Mouse (Mus musculus): Measurements from ENCODE around the gene Ltbp2.

The Ltbp2 gene

DNA sequence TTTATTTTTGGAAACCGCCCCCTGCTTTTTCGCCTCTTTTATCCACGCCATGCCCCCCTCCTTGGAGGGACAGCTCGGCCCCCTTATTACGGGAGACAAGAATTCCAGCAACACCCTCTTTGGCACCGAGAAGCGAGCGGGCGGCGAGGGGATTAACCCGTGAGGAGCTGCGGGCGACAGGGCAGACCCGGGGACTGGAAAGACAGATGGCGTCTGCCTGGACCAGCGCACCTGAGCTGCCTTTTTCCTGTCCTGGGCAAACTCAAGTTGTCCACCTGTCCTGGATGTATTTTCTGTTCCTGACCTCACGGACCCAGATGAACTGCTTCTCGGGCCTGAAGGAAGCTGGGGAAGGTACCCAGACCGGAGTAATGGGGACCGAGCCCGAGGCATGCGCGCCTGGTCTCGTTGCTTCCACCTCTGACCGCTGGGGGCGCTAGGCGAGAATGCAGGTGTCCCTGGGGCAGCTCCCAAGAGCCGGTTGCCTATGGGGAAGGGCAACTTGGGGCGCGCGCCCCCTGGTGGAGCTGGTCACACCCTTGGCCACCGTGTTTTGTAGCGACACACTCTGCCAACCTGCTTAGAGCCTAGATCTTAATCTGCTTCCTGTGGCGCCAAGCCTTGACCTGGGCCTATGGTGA lies at the start of gene Ltbp2:
Ltbp2 (minus strand) TSS at position 52 of the 641 bp plus-strand sequence.
- in situ Hi-C loops (cut with MboI; ENCODE audit: low pct_unique_long_range_greater_than_20kb in 1 of 2, low sequenced_read_pairs in 2 of 2, unreplicated experiment in 1 of 2) = no loop called here

DNA sequence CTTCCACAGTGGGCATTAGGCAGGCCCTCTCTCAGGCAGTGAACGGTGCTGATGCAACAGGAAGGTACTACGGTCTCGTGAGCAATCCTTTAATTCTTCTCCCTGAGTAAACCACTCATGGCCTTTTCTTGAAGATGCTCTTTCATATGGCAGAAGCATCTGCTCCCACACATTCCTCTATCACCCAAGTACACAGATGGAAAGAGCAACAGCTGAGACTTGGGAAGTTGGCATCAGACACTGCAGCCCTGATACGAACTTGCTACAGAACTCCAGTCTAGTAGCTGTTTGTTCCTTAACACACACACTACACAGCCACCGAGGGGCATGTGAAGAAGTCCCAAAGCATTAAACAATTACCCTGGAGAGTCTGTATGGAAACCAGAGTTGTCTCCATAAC lies 48.0 kb upstream of the Ltbp2 start:
- in situ Hi-C loops (cut with MboI; ENCODE audit: low pct_unique_long_range_greater_than_20kb in 1 of 2, low sequenced_read_pairs in 2 of 2, unreplicated experiment in 1 of 2) = no loop called here

DNA sequence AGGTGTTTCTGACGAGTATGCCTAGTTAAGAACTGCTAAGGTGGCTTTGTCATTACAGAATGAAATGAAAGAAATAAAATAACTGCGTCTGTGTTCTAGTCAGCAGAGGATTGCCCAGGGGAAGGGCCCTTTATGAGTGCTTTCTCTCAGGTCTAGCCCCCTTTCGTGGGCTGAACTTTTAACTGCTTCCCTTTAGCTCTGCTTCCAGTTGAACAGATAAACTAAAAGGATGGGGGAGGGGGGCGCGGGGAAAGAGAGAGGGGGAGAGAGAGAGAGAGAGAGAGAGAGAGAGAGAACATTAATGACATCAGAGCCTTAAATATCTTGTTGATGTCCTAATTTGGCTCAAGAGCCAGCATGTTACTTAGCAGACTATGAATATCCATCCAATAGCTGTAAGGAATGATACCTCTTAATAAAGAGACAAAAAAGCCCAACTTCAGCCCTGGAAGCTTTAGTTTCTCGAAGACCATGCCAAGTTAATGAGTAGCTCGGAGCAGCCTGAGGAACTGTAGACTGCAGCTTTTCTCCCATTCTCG lies 45.6 kb upstream of the Ltbp2 start:
- in situ Hi-C loops (cut with MboI; ENCODE audit: low pct_unique_long_range_greater_than_20kb in 1 of 2, low sequenced_read_pairs in 2 of 2, unreplicated experiment in 1 of 2) = no loop called here

DNA sequence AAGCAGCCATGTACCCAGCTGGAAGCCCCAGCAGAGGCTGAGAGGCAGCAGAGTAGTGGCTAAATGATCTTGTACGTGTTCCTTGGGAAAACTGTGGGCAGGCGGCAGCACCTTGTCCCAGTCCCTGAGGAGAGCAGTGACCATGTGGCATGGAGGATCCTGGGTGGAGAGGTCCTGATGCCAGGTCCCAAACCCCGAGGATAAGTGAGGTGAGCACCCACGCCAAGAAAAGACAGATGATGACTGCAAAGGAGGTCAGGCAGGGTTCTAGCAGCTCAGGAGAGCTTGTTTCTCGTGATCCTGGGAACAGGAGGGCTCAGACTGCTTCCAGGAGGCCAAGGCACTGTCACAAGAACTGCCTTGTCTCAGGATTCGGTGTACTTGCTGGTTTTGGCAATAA lies 42.5 kb upstream of the Ltbp2 start:
- in situ Hi-C loops (cut with MboI; ENCODE audit: low pct_unique_long_range_greater_than_20kb in 1 of 2, low sequenced_read_pairs in 2 of 2, unreplicated experiment in 1 of 2) = no loop called here

DNA sequence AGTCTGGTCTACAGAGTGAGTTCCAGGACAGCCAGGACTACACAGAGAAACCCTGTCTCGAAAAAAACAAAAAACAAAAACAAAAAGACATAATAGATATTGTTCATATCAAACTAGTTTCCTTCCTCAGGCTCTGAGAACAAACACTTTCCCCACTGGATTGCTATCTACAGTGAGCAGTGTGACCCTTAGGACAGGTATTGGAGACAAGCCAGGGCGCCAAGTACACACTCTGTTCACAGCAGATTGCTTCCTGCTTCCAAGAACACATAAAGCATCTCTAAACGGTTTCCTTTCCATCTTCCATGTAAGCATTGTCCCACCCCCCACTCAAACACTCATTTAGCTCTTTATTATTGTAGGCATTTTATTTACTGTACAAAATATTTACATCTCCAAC lies 41.5 kb upstream of the Ltbp2 start:
- in situ Hi-C loops (cut with MboI; ENCODE audit: low pct_unique_long_range_greater_than_20kb in 1 of 2, low sequenced_read_pairs in 2 of 2, unreplicated experiment in 1 of 2) = no loop called here

DNA sequence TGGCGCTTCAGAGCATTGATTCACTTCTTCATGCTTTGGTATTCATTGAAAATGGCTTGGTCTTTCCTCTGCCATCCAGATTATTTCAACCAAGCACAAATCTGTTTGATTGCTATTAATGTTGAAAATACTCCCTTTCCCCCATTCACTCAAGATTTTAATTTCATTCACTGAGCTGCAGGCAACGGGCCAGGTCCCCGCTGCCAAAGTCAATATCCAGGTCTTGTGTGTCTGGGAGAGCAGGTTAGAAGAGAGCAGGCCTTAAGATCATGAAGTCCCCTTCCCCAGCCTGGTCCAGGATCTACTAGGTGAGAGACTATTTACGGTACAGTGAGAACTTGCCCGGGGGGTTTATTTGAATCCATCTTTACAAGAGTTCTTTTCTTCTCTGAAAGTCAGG lies 38.6 kb upstream of the Ltbp2 start:
- in situ Hi-C loops (cut with MboI; ENCODE audit: low pct_unique_long_range_greater_than_20kb in 1 of 2, low sequenced_read_pairs in 2 of 2, unreplicated experiment in 1 of 2) = no loop called here

DNA sequence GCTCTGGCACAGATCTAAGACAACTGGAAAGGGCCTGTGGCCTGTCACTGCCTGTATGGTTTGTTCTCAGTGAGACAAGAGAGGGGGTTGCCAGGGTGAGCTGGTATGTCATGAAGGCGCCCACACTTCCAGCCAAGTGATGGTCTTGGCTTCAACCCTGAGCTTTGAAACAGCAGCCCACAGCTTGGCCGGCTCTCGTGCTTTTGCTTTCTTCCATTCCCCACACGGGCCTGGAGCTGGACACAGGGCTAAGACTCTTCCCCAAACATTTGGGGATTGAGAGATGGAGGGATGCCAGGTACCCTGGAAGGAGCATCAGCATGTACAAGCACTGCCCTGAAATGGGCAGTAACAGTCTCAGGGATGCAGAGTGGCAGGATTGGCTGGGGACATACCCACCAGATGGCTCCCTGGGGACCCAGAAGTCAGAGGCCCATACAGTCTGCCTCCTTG lies 36.3 kb upstream of the Ltbp2 start:
- in situ Hi-C loops (cut with MboI; ENCODE audit: low pct_unique_long_range_greater_than_20kb in 1 of 2, low sequenced_read_pairs in 2 of 2, unreplicated experiment in 1 of 2) = no loop called here

DNA sequence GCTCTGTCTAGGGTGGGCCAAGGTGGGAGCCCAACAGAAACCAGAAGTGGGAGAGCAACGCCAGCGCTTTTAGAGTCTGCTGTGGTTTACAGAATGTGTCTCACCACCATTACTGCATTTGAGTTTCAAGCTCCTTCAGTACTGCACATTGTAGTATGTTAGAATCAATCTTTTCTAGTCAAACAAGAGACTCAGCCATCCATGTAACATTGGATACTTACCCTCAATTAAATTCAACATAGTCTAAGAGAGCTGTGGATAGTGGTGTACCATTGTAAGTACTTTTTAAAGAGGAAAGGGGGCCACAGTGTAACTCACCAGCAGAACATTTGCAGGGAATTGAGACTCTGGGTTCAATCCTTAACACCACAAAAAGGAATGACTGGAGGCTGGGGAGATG lies 35.3 kb upstream of the Ltbp2 start:
- in situ Hi-C loops (cut with MboI; ENCODE audit: low pct_unique_long_range_greater_than_20kb in 1 of 2, low sequenced_read_pairs in 2 of 2, unreplicated experiment in 1 of 2) = no loop called here

DNA sequence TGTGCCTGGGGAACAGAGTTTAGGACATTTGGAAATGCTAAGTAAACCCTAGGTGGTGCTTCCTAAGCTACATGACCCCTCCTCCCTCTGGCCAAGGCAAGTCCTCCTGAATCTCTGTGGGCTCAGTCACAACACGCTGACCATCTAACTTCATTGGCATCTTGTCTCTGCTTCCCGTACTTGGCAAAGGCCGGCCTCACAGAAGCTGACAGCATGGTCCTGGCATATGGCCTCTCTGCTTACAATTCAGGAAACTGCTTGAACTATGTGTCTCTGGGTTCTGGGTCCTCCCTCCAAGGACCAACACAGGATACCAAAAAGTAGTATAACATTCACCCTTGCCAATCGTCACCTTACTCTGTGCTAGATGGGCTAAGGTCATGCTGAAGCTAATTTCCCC lies 33.7 kb upstream of the Ltbp2 start:
- in situ Hi-C loops (cut with MboI; ENCODE audit: low pct_unique_long_range_greater_than_20kb in 1 of 2, low sequenced_read_pairs in 2 of 2, unreplicated experiment in 1 of 2) = no loop called here

DNA sequence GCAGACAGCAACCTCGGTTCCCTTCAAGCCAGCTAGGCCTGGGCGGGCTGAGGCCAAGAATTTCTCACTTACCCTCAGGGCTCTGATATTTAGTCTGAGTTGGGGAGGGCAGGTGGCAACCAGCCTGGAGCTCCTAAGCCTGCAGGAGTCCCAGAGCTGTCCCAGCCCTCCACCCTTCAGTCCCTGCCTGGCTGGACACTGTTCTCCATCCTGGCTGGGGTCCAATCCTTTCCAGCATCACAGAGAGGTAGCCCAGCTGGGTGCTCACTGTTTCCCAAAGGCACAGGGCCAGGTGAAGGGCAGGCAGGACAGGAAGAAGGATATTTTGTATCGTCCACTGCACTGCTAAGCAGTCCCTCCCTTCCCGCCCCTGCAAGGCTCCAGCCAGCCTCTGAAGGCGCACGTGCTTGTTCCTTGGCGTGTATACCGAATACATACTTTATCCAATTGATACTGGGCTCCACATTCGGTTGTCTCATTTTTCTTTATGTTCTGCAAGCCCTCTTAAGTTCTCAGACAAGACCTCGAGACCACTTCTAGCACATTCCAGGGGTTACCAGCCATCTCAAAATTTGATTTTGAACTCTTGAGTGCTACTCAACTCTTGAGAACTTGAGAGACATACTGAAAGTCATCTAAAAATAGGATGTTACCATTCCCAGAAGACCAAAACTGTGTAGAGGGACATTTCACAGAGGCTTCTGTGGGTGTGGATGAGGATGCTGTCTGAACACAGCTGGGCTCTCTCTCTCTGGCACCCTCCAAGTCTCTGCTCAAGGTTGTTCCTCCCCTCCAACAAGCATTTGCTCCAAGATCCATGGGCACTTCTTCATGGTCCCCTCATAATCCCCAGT lies 31.5 kb upstream of the Ltbp2 start:
- in situ Hi-C loops (cut with MboI; ENCODE audit: low pct_unique_long_range_greater_than_20kb in 1 of 2, low sequenced_read_pairs in 2 of 2, unreplicated experiment in 1 of 2) = no loop called here

DNA sequence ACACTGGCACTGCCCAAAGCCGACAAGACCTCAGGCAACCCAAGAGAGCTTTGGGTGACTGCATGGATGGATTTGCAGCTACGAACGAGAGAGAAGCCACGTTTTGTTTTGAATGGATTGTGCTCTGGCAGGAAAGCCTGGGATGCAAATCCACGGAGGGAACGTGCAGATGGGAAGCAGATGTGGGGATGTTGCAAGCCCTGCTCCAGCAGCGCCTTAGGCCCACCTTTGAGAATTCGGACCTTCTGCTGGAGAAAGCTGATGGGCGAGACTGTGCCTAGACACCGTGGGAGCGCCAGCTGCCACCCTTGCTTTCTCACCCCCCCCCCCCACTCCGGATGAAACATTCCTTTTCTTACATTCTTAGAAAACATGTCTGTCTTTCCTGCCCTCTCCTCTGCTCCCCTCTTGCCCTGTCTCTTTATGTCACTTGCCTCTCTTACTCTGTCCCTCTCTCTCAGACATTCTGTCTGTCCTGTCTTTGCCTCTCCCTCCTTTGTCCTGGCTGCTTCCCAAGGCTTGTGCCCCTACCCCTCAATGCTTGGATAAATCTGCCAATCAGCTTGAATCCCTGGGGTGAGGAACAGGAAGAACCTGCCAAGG lies 30.8 kb upstream of the Ltbp2 start:
- in situ Hi-C loops (cut with MboI; ENCODE audit: low pct_unique_long_range_greater_than_20kb in 1 of 2, low sequenced_read_pairs in 2 of 2, unreplicated experiment in 1 of 2) = no loop called here

DNA sequence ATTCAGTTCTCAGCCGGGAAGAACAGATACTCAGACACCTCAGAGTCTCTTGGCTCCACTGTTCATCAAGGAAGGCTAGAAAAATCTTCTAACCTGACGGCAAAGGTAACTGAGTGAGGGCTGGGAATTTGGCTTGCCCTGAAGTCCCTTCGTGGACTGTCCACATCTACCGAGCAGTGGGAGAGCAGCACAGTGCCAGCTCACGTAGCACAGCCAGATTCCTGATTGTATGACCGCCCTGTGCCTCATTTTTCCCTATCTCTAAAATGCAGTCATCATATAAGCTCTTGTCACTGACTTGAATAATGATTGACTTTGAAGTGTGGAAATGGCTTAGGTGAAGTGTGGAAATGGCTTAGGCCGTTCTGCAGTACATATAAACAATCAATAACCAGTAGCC lies 28.1 kb upstream of the Ltbp2 start:
- in situ Hi-C loops (cut with MboI; ENCODE audit: low pct_unique_long_range_greater_than_20kb in 1 of 2, low sequenced_read_pairs in 2 of 2, unreplicated experiment in 1 of 2) = no loop called here

DNA sequence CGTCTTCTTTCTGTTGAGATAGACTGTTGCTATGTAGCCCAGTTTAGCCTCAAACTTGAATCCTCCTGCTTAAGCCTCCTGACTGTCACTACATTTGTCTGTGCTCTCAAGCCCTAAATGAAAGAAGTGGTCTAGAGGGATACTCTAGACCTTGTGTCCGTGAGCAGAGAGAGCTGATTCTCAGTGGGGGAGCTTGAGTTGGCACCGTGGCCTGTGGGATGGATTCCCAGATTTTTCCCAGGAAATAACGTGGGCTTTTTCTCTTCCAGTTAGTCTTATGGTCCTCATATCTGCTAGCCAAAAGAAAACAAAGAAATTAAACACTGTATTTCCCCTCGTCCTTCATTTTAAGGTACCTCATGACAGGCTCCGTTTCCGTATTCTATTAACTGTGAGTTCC lies 24.0 kb upstream of the Ltbp2 start:
- in situ Hi-C loops (cut with MboI; ENCODE audit: low pct_unique_long_range_greater_than_20kb in 1 of 2, low sequenced_read_pairs in 2 of 2, unreplicated experiment in 1 of 2) = no loop called here

DNA sequence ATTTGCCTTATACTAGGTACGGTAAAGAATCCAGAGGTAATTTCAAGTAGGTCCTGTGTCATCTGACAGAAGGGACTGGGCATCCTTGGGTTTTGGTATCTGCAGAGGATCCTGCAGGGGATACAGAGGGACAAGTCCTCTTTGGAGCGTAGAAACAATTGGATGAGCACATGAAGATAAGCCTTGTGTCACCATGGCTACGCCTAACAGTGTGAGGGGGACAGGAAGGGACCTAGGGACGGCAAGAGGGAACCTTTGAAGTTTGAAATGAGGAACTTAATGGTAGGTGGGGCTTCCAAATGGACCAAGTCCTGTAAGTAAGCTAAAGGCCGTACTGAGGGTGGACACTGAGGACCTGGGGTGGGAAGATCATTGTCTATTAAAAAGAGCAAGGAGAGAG lies 21.0 kb upstream of the Ltbp2 start:
- in situ Hi-C loops (cut with MboI; ENCODE audit: low pct_unique_long_range_greater_than_20kb in 1 of 2, low sequenced_read_pairs in 2 of 2, unreplicated experiment in 1 of 2) = no loop called here

DNA sequence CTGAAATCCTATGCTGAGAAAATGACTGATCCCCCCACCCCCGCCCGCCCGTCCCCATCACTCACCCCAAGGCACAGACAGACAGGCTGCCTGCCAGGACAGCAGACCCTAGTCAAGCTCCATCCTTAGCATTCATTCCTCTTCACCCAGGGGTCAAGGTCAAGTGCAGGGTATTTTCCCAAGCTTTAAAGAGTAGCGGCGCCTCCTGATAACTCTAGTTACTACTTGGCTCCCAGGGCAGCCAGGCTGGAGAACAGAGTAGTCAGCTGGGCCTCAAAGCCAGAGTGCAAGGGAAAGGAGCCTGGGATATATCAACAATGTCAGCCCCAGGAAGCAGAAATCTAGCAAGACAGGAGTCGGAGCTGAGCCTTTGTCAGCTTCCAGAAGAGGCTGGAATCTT lies 19.9 kb upstream of the Ltbp2 start:
- in situ Hi-C loops (cut with MboI; ENCODE audit: low pct_unique_long_range_greater_than_20kb in 1 of 2, low sequenced_read_pairs in 2 of 2, unreplicated experiment in 1 of 2) = no loop called here

DNA sequence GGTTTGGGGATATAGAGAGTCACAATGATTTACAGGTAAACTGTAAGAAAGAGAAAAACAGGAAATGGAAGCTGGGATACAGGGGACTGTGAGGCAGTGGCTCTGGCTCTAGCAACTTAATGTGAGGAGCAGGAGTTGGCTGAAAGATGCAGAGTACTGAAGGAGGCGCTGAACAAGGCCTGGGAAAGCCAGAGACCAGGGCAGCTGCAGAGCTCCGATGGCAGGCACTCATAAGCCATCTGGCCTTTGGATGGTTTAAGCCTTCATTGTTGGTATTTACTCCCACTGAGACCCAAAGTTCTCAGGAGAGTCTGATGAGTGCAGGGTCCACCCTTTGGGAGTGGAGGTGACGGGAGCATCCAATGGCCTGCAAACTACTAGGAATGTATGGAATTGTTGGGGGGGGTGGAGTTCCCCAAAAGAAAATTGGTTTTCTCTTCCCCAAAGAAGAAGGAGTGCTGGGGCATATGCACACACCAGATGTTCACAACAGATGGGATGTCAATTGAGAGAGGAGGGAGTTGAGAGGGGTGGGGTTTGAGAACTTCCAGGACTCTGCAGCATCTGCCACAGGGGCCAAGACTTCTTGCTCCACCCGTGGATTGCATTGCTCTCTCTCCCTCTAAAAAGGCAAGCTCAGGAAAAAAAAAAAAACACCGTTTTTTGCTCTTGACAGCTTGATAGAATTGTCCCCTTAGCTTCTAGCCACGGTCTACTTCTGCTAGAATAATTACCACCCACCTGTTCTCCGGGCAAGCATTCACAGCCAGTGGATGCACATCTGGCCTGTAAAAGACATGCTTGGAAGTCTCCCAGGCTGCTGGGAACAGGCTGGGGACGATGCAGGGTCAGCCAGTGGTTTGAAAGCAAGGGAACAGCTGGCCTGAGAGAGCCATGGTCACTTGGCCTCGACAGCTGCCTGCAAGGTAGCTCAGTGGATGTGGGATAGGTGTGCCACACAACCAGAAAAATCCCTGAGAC lies 17.6 kb upstream of the Ltbp2 start:
- in situ Hi-C loops (cut with MboI; ENCODE audit: low pct_unique_long_range_greater_than_20kb in 1 of 2, low sequenced_read_pairs in 2 of 2, unreplicated experiment in 1 of 2) = no loop called here

DNA sequence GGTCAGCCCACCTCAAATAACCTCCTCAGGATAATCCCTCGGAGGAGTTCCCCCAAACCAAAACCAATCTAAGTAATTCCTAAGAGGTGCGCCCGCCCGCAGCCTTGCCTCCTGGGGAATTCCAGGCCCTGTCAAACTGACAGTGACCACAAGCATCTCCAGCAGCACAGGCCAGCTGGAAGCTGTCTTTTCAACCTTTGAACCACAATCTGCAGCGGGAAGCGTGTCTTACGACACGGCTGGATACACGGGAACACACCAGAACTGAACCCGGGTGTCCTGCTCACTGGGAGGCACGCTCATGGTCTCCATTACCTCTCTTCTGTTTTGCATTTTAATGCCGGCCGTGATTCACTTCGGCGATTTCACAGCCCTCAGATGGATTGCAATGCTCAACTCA lies 14.0 kb upstream of the Ltbp2 start:
- in situ Hi-C loops (cut with MboI; ENCODE audit: low pct_unique_long_range_greater_than_20kb in 1 of 2, low sequenced_read_pairs in 2 of 2, unreplicated experiment in 1 of 2) = no loop called here

DNA sequence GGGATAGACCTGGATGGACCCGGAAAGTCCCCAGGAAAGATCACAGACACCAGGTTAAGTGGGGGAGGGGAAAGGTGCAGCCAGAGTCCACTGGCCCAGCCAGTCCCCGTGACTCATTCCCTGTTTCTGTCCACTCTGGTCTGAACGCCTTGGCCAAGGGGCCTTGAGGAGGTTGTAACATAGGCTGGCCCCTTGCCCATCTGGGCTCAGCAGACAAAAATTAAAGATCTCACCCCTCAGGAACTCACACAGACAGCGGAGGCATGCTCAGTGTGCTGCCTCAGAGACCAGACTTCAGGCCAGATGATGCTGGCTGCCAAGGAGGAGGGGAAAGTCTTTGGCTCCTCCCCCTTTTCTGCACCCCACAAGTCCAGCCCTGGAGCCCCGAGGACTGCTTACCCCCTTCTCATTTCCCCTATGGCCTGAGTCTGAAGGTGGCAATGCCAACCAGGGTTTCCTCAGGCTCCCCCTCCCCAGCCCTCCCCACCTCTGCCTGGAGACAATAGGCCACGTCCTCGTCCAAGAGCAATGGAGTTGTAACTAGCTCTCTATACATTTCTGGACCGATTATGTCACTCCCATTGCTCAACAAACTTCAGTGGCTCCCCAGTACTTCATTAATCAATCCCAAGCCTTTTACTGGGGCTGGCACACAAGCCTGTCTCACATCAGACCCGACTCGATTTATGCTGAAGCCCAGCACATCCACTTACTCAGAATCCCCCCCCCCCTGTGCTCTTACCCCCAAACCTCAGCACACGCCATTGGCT lies 9.0 kb upstream of the Ltbp2 start:
- in situ Hi-C loops (cut with MboI; ENCODE audit: low pct_unique_long_range_greater_than_20kb in 1 of 2, low sequenced_read_pairs in 2 of 2, unreplicated experiment in 1 of 2) = no loop called here
